Mouse (Mus musculus): ENCODE results near the gene Zfp423. TPM values are rescaled to one million over a fixed set of nuclear protein-coding genes. Genes with fewer than 3 reads are reported as not detected.

Zfp423 gene
- polyA plus RNA-seq, 1 experiment from 2014 or later, result 17.7 TPM

DNA sequence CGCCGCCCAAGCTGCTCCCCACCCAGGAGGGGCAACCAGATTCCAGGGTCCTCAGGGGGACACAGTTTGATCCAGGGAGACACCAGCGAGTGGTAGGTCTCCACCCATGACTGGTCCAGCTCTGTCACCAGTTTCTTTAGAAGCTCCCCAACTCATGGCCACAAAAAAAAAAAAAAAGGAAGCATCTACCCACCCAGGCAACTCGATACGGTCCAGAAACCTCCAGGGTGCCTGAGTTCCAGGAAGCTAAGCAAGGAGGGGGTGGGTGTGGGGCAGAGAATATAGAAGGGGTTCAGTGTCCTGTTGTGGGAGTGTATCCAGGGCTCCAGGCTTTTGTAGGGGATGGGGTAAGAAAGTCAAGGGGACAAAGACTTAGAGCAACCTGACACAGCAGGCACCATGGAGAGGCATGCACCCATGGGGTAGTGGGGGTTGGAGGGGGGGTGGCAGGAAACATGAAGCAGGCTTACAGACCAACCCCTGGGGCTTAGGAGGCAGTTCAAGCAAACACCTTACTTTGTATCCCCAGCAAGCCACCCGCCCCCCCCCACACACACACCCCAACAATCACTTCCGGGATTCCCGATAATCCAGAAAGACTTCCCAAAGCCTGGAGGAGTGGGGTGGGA, 20.0 kb downstream of the Zfp423 start:
- peaks cover 40% of the 10 kb centered on the region for H3K4me1 ChIP-seq
- no peaks in the 10 kb centered on the region for H3K27me3 ChIP-seq
- WGBS, result 14% methylated on average over 8 of the region's 8 CpGs
- no peaks in the 10 kb centered on the region for H3K9me3 ChIP-seq
- no peaks in the 10 kb centered on the region for H3K36me3 ChIP-seq
- ATAC-seq (replicated peaks), result no peak
- H3K9ac ChIP-seq (replicated peaks), result no peak overlapping the region
- H3K4me2 ChIP-seq (replicated peaks), result 0 out of 2 replicates have a peak overlapping the region, but pooled peaks have one; percentile 42
- H3K4me3 ChIP-seq, result no peak overlapping the region
- no peak overlapping the region for H3K27ac ChIP-seq (replicated peaks)

DNA sequence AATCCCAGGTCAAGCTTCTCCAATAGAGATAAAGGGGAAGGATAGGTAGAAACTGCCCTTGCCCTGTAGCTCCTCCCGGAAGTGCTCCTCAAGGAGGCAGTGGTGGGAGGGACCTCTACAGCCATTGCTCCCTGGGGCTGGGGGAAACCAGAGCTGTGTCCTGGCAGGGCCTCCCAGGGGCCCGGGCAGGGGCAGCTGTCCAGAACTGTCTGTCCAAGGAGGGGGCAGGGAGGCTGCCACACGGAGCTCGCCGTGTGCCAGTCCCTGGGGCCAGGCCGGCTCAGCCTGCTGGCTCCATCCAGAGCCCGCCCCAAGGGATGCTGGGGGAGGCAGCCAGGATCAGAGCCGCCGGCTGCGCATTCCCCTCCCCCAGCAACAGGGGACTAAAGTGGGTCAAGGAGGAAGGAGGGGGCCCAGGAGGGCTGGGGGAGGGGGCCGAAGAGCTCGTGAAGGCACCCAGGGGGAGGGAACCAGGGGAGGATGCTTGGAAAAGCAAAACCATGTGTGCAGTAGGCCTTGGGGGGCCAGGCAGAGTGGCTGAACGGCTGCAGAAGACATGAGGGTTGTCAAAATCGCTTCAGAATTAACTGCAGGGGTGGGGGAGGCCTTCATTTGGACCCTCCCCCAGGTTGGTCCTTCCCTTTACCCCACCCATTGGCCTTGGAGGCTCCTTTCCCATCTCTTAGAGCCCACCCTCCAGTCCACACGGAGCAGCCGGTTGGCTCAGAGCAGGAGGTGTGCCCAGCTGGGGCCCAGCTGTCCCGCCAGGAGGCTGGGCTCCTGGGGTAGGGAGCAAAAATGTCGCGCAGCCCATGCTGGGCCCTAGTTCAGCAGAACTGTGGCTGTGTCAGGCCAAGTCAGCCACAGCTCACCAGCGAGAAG, 20.8 kb downstream of the Zfp423 start:
- Histone ChIP-seq H3K4me2 (replicated peaks) (peak overlapping the region; percentile 42), H3K9ac (replicated peaks) (peak overlapping the region; percentile 14; the same call in 1 of the 2 replicates), H3K27me3 (no peaks in the 10 kb centered on the region), H3K27ac (replicated peaks) (peak overlapping the region; percentile 23; the same call in 1 of the 2 replicates), H3K4me3 (peak overlapping the region; percentile 12), H3K36me3 (no peaks in the 10 kb centered on the region), H3K9me3 (no peaks in the 10 kb centered on the region), H3K4me1 (peaks cover 33% of the 10 kb centered on the region)
- WGBS, result 2% methylated on average over 20 of the region's 20 CpGs
- ATAC-seq (replicated peaks), result peak; percentile 75

DNA sequence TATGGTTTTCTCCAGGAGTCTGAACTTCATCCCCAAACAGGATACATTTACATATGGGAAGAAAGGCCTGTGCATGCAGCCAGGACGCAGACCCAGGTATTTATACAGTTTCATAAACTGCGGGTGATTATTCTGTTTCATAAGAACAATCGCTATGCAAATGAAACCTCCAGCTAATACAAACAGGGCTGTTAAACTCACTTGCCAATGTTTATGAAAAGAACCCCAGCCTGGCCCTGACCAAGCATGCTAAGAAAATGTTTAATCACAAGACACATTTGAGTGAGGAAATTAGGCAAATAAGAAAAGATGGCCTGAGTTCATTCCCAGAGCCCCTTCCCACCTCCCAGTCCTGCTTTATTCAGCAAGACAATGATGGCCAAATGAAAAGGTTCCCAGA, 22.2 kb downstream of the Zfp423 start:
- ATAC-seq (replicated peaks), result no peak; the same call in 1 of the 2 replicates
- Histone ChIP-seq H3K27me3 (no peaks in the 10 kb centered on the region), H3K27ac (replicated peaks) (peak overlapping the region; percentile 47; the same call in 1 of the 2 replicates), H3K9ac (replicated peaks) (no peak overlapping the region), H3K36me3 (no peaks in the 10 kb centered on the region), H3K4me3 (no peak overlapping the region), H3K9me3 (no peaks in the 10 kb centered on the region), H3K4me2 (replicated peaks) (no peak overlapping the region), H3K4me1 (peaks cover 38% of the 10 kb centered on the region)
- WGBS, result 20% methylated on average over 3 of the region's 3 CpGs

DNA sequence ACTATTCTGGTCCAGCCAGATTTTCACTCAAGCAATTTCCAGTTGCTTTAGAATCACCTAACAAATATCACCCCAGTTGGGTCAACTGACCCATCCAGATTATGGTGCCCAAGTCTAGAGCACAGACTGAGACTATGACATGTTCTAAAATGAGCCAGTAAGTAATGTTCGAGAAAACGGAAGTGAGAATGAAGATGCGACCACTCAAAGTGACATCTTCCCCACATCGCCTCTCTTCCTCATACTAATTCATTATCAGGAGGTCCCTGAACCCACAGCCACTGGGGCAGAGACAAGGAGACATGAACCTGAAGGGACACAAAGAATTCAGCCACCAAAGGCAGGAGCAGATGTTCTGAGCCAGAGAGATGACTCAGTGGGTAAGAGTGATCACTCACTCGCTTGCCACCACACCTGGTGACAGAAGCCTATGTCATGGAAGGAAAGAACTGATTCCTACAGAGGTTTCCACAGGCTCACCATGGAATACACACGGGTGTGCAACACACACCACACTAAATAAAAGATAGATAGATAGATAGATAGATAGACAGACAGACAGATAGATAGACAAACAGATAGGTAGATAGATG, 24.2 kb downstream of the Zfp423 start:
- no peak for ATAC-seq (replicated peaks)
- 92% methylated on average over 6 of the region's 6 CpGs for WGBS
- no peak overlapping the region for H3K27ac ChIP-seq (replicated peaks)
- H3K36me3 ChIP-seq, result no peaks in the 10 kb centered on the region
- no peaks in the 10 kb centered on the region for H3K27me3 ChIP-seq
- H3K9me3 ChIP-seq, result no peaks in the 10 kb centered on the region
- H3K4me2 ChIP-seq (replicated peaks), result no peak overlapping the region
- no peak overlapping the region for H3K4me3 ChIP-seq
- H3K9ac ChIP-seq (replicated peaks), result no peak overlapping the region
- peaks cover 41% of the 10 kb centered on the region for H3K4me1 ChIP-seq

DNA sequence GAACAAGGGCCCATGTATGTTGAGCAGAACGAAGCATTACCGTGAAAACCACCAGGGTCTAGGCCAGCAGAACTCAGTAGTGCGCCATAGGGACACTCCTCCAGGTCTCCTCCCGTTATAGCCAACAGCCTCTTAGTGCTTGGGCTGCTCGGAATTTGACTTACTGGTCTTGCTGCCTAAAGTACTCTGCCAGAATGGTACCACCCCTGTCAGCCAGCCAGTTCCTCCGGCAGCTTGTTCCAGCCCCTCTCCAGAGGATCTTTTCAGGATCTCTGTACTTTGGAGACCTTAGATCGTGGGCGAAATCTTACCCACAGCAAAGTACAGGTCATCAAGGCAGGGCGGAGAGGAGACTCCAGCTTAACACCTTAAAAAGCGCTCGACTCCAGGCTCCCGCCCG, 25.2 kb downstream of the Zfp423 start:
- no peaks in the 10 kb centered on the region for H3K36me3 ChIP-seq
- H3K9ac ChIP-seq (replicated peaks), result no peak overlapping the region
- no peak overlapping the region for H3K27ac ChIP-seq (replicated peaks)
- H3K4me1 ChIP-seq, result peaks cover 37% of the 10 kb centered on the region
- 69% methylated on average over 13 of the region's 13 CpGs for WGBS
- no peak for ATAC-seq (replicated peaks)
- H3K27me3 ChIP-seq, result no peaks in the 10 kb centered on the region
- H3K4me3 ChIP-seq, result no peak overlapping the region
- no peaks in the 10 kb centered on the region for H3K9me3 ChIP-seq
- no peak overlapping the region for H3K4me2 ChIP-seq (replicated peaks)

DNA sequence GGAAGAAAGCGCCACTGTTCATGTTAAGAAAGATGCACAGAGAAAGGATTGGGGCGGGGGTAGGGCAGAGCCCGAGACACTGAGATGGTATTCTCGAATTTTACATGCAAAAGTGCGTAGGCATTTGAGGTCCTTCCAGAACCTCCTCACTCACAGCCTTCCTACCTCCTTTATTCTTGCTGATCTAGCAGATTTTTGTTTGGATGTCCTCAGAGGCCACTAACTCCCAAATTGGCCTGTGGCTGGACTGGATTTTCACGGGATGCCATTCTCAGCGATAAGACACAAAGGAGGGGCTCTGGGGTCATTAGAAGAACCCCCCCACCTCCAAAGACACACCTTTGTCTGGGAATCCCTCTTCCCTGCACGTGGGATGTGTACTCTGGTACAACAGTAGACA, 25.6 kb downstream of the Zfp423 start:
- no peaks in the 10 kb centered on the region for H3K27me3 ChIP-seq
- H3K4me1 ChIP-seq, result peaks cover 32% of the 10 kb centered on the region
- WGBS, result 60% methylated on average over 8 of the region's 8 CpGs
- H3K9me3 ChIP-seq, result no peaks in the 10 kb centered on the region
- no peak overlapping the region for H3K9ac ChIP-seq (replicated peaks)
- no peak for ATAC-seq (replicated peaks)
- no peak overlapping the region for H3K27ac ChIP-seq (replicated peaks)
- H3K36me3 ChIP-seq, result no peaks in the 10 kb centered on the region
- H3K4me2 ChIP-seq (replicated peaks), result no peak overlapping the region
- no peak overlapping the region for H3K4me3 ChIP-seq

DNA sequence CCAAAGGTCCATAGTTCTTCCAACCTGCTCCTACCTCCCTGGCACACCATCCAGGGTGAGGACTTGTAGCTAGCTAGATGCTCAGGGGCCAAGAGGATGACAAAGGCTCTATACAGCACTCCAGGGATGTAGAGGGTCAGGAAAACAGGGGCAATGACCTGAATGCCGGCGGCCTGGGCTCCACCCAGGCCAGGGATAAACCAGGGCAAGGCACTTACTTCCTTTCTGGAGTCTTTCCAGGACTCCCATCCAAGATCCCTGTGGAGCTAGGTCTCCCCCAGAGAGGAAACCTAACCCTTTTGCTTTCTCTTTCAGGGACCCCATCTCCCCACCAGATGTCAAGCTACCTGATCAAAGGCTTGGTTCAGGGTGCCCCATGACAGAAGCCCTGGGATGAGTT, 30.5 kb downstream of the Zfp423 start:
- Histone ChIP-seq H3K4me3 (no peak overlapping the region), H3K4me2 (replicated peaks) (no peak overlapping the region), H3K27me3 (no peaks in the 10 kb centered on the region), H3K36me3 (no peaks in the 10 kb centered on the region), H3K27ac (replicated peaks) (no peak overlapping the region), H3K9me3 (no peaks in the 10 kb centered on the region), H3K9ac (replicated peaks) (no peak overlapping the region), H3K4me1 (peaks cover 29% of the 10 kb centered on the region)
- WGBS, result 42% methylated on average over 2 of the region's 2 CpGs
- ATAC-seq (replicated peaks), result no peak

DNA sequence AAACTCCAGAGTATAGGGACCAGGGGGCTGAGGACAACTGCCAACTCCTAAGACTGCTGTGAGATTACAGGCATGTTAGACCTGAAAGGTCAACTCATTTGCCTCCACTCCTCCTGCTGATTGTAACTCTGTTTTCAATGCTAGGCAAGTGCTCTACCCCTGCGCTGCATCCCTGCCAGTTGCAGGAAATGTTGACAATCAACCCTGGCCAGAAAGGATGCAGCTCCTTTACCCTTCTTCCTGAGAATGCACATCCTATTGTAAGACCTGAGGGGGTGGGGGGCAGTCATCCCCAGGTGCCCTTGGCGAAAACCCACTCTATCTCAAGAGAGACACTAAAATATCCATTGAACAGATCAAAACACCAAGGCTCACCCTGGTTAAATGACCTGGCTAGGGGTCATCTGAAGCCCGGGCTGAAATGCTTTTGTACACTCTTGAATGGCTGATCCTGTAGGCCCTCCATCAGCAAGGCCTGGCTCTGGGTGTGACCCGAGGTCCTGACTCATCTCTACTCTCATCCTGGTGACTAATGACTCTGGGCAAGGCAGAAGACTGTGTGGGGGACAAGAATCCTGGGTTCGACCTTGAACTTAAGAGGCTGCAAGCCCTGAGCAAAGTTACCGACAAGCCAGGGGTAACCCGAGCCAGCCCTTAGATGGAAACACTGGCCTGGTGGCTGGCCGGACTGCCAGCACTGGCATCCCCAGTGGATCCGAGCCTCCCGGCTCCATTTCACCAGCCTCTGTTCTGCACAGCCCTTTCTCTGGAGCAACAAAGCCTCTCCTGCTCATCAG, 32.2 kb downstream of the Zfp423 start:
- Histone ChIP-seq H3K9ac (replicated peaks) (no peak overlapping the region), H3K27ac (replicated peaks) (no peak overlapping the region), H3K27me3 (no peaks in the 10 kb centered on the region), H3K36me3 (no peaks in the 10 kb centered on the region), H3K9me3 (no peaks in the 10 kb centered on the region), H3K4me3 (no peak overlapping the region), H3K4me1 (peaks cover 20% of the 10 kb centered on the region), H3K4me2 (replicated peaks) (no peak overlapping the region)
- no peak for ATAC-seq (replicated peaks)
- WGBS, result 54% methylated on average over 10 of the region's 10 CpGs

DNA sequence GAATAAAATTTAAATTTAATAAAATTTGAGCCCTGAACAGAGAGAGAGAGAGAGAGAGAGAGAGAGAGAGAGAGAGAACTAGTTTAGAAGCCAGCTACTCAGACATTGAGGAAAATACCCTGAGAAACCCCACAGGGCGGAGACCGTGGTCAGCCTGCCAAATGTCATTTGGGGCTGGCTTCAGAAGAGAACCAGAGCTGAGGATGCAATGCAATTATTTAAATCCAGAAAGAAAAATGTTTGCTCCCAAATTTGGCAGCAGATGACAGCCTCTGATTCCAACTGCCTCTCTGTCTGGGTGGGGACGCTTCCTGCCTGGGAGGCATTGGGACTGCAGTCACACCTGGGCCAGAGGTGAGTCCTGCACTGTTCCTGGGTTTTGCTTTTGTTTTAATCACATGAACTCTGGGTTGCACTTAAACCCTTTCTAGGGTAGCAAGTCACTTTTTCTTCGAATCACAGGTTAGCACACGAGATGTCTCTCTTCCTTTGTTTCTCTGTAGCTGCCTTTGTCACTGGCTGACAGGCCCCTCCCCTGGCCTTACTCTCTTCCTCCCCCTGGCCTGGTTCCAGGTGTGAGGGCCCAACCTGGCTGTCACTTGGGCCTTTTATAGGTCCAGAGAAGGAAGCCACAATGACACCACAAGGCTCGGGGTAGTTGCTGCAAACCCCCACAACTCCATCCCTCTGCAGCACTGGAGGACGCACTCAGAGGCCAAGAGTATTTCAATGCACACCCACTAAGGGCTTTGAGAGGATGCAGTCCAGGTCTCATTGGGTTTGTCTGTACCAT, 33.1 kb downstream of the Zfp423 start:
- Histone ChIP-seq H3K36me3 (no peaks in the 10 kb centered on the region), H3K27me3 (no peaks in the 10 kb centered on the region), H3K4me3 (no peak overlapping the region), H3K4me2 (replicated peaks) (no peak overlapping the region), H3K4me1 (peaks cover 17% of the 10 kb centered on the region), H3K9ac (replicated peaks) (no peak overlapping the region), H3K9me3 (no peaks in the 10 kb centered on the region), H3K27ac (replicated peaks) (0 out of 2 replicates have a peak overlapping the region, but pooled peaks have one; percentile 21)
- WGBS, result 60% methylated on average over 7 of the region's 7 CpGs
- no peak for ATAC-seq (replicated peaks)

DNA sequence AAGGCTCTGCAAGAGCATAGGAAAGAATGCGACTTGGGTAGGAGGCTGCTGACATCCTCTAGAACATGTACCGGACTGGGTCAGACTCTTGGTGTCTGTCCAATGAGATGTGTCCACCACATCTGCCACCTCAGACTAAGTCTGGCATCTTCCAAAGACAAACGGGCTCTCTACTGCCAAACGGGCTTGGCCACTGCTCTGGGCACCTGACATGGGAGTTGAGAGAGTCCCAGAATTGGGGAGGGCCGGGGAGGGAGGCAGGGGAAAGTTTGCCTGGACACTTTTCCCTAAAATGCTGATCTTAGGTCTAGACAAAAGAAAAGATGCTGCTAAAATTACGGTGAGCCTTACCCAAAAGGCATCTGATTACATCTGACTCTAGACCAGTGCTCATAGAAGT, 36.5 kb downstream of the Zfp423 start:
- no peak overlapping the region for H3K4me3 ChIP-seq
- no peak overlapping the region for H3K9ac ChIP-seq (replicated peaks)
- no peaks in the 10 kb centered on the region for H3K9me3 ChIP-seq
- H3K4me2 ChIP-seq (replicated peaks), result no peak overlapping the region
- WGBS, result 86% methylated on average over 6 of the region's 6 CpGs
- no peaks in the 10 kb centered on the region for H3K27me3 ChIP-seq
- no peak overlapping the region for H3K27ac ChIP-seq (replicated peaks)
- H3K36me3 ChIP-seq, result no peaks in the 10 kb centered on the region
- peaks cover 21% of the 10 kb centered on the region for H3K4me1 ChIP-seq
- no peak for ATAC-seq (replicated peaks)

DNA sequence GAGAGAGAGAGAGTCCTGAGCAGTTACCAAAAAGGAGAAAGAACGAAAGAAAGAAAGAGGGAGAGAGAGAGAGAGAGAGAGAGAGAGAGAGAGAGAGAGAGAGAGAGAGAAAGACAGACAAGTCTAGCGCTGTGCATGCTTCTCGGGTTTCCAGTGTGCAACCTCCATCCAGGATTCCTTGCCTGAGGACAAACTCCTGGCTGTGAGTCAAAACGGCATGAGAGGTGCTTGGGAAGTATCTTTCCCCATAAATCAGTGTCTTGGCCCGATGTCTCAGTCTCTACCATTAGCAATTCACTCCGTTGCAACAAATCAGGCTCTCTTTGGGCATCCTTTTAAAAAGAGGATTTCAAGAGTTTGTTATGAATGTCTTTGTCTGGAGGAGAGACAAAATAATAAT, 36.9 kb downstream of the Zfp423 start:
- no peak overlapping the region for H3K27ac ChIP-seq (replicated peaks)
- no peak overlapping the region for H3K4me2 ChIP-seq (replicated peaks)
- no peaks in the 10 kb centered on the region for H3K9me3 ChIP-seq
- H3K4me3 ChIP-seq, result no peak overlapping the region
- H3K4me1 ChIP-seq, result peaks cover 23% of the 10 kb centered on the region
- 73% methylated on average over 6 of the region's 6 CpGs for WGBS
- ATAC-seq (replicated peaks), result no peak
- H3K9ac ChIP-seq (replicated peaks), result no peak overlapping the region
- no peaks in the 10 kb centered on the region for H3K27me3 ChIP-seq
- H3K36me3 ChIP-seq, result no peaks in the 10 kb centered on the region
